Mouse (Mus musculus): ENCODE results near the gene Cs.

The Cs gene

GRCm38 (mm10) chr10:128410560-128410845, 73.0 kb downstream of the Cs start:
- DNase-seq = no peak

DNA sequence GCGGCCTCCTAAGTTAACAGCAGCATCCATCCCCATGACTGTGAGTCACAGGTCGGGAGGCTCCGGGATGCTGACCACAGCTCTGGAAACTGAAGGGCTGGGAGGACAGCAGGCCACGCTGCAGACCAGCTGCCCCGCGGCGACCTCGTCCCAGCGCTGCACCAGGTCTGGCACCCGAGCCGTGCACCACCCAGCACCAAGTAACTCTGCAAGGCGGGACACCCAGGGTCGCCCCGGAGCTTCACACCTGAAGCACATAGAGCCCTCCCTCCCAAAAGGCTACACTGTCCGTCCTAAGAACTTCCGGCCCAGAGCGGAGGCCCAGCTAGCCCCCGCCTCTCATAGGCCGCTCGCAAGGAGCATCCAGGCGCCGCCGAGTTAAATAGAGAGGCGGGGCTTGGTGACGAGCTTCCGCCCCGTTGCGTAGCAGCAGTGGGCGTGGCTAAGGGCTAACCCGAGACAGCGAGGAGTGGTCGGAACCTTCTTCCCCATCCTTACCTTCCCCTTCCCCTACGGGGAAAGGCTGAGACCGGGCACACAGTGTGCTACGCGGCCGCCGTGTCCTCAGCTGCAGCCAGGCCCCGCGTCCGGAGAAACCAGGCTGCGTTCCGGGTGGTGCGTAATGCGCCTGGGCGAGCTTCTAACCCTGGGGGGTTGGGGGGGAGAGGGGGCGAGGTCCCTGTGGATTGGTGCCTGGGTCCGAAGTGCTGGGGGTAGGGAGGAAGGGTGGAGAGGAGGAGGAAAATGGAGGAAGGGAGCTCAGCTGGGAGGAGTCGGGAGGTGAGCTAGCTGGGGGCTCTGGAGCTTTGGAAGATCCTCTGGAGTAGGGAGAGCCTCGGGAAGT, 73.9 kb downstream of the Cs start, which contains the start of the genes Nabp2 and Rnf41:
TSS of gene Nabp2 (minus strand) at position 282 of the 844 bp plus-strand sequence.
TSS of gene Rnf41 (plus strand) at position 447 of the 844 bp plus-strand sequence.
- DNase-seq = peak; percentile 97

GRCm38 (mm10) chr10:128412055-128412381, 74.5 kb downstream of the Cs start:
- no peak for DNase-seq

Measured in liver (tissue).